Mouse (Mus musculus) myocyte (in vitro differentiated cells): ENCODE data around the gene Kcnk15. TPM values are rescaled to one million over a fixed set of nuclear protein-coding genes. Genes with fewer than 3 reads are reported as not detected.

Source experiments
- H3K27me3 ChIP-seq: one replicate; pipeline ENCODE4 v1.6.1; 2011; ENCODE audit not compliant: control insufficient read depth, insufficient read depth, insufficient read length
- H3K36me3 ChIP-seq: one replicate; pipeline ENCODE4 v1.6.1; 2011; ENCODE audit not compliant: control insufficient read depth, insufficient read depth
- H3K4me2 ChIP-seq: one replicate; pipeline ENCODE4 v1.6.1; 2011; ENCODE audit warnings: low read depth, control low read depth
- H3K4me3 ChIP-seq: one replicate; pipeline ENCODE4 v1.5.1; 2011; ENCODE audit warnings: mild to moderate bottlenecking, control low read depth, moderate library complexity
- H3K79me2 ChIP-seq: one replicate; pipeline ENCODE4 v1.6.1; 2011; ENCODE audit not compliant: control insufficient read depth, insufficient read depth
- H3ac ChIP-seq: one replicate; pipeline ENCODE4 v1.6.1; 2011; ENCODE audit not compliant: control insufficient read depth, insufficient read length
- CEBPB ChIP-seq: IDR thresholded peaks from 2 replicates; pipeline ENCODE4 v1.6.1; 2011; ENCODE audit warnings: mild to moderate bottlenecking, moderate library complexity; ENCODE audit not compliant: poor library complexity, insufficient read depth, severe bottlenecking
- E2F4 ChIP-seq: IDR thresholded peaks from one replicate; pipeline ENCODE4 v1.6.1; 2011; ENCODE audit warnings: mild to moderate bottlenecking, control low read depth, moderate library complexity; ENCODE audit not compliant: insufficient read depth
- MAX ChIP-seq: IDR thresholded peaks from one replicate; pipeline ENCODE4 v1.6.1; 2011; ENCODE audit warnings: low read depth, mild to moderate bottlenecking, control low read depth
- MYOD1 ChIP-seq, 3 experiments: IDR thresholded peaks; one replicate each; pipeline ENCODE4 v1.6.1; 2011; ENCODE audit warnings: control low read depth in 2 of 3, low read depth in 2 of 3, mild to moderate bottlenecking in 2 of 3, moderate library complexity in 1 of 3; ENCODE audit not compliant: insufficient read length in 2 of 3, control insufficient read depth in 1 of 3
- MYOG ChIP-seq, 3 experiments: IDR thresholded peaks; one replicate each; pipeline ENCODE4 v1.6.1; 2011; ENCODE audit warnings: control low read depth in 2 of 3, low read depth in 2 of 3, mild to moderate bottlenecking in 2 of 3; ENCODE audit not compliant: insufficient read length in 2 of 3, control insufficient read depth in 1 of 3, insufficient read depth in 1 of 3
- POLR2A ChIP-seq: IDR thresholded peaks from one replicate; pipeline ENCODE4 v1.6.1; 2011; ENCODE audit warnings: low read depth, mild to moderate bottlenecking, control low read depth, moderate library complexity; ENCODE audit not compliant: insufficient read length
- POLR2AphosphoS2 ChIP-seq: IDR thresholded peaks from one replicate; pipeline ENCODE4 v1.6.1; 2011; ENCODE audit warnings: low read depth, control low read depth; ENCODE audit not compliant: insufficient read length
- REST ChIP-seq: IDR thresholded peaks from one replicate; pipeline ENCODE4 v1.6.1; 2011; ENCODE audit warnings: mild to moderate bottlenecking, control low read depth, moderate library complexity; ENCODE audit not compliant: insufficient read depth, insufficient read length
- SRF ChIP-seq: IDR thresholded peaks from one replicate; pipeline ENCODE4 v1.6.1; 2011; ENCODE audit warnings: low read depth; ENCODE audit not compliant: control insufficient read depth, insufficient read length
- TCF12 ChIP-seq: IDR thresholded peaks from one replicate; pipeline ENCODE4 v1.6.1; 2011; ENCODE audit warnings: mild to moderate bottlenecking, control low read depth; ENCODE audit not compliant: poor library complexity, insufficient read depth, severe bottlenecking
- TCF3 ChIP-seq: IDR thresholded peaks from one replicate; pipeline ENCODE4 v1.6.1; 2011; ENCODE audit warnings: low read depth, control low read depth; ENCODE audit not compliant: insufficient read length
- USF1 ChIP-seq: IDR thresholded peaks from one replicate; pipeline ENCODE4 v1.6.1; 2011; ENCODE audit warnings: low read depth, mild to moderate bottlenecking, control low read depth, moderate library complexity
- polyA plus RNA-seq: library from polyadenylated mRNA; unstranded; fragments of >200 nt; fragmentation: generic; extraction: Trizol; gene quantifications from one replicate; pipeline ENCODE4 v1.2.1, GENCODE M21; 2012; ENCODE audit warnings: missing spikeins

Kcnk15 gene
- polyA plus RNA-seq, 1 experiment, result not detected

DNA sequence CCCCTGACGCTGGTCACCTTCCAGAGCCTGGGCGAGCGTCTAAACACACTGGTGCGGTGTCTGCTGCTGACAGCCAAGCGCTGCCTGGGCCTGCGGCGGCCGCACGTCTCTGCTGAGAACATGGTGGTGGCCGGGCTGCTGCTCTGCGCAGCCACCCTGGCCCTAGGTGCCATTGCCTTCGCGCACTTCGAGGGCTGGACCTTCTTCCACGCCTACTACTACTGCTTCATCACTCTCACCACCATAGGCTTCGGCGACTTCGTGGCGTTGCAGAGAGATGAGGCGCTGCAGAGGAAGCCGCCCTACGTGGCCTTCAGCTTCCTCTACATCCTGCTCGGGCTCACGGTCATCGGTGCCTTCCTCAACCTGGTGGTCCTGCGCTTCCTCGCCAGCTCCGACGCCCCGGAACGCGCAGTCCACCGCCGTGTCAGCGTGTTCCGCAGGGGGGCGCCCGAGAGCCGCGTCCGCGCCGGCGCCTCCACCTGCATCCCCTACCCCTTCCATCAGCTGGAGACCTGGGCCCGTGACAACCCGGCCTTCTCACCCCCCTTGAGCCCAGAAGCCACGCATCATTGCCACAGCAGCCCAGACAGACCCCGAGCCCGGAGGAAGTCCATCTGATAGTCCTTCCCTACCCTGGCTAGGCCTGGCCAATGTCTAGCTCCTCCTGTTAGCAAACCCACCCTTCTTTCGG, 5.0 kb downstream of the Kcnk15 start:
- Histone ChIP-seq H3K4me2 (no peak overlapping the region), H3ac (no peak overlapping the region), H3K27me3 (peaks cover 87% of the 10 kb centered on the region), H3K4me3 (no peak overlapping the region), H3K36me3 (no peaks in the 10 kb centered on the region), H3K79me2 (no peaks in the 10 kb centered on the region)
- TF ChIP-seq TCF12, result no peak
- TF ChIP-seq USF1, result no peak
- no peak for TF ChIP-seq REST
- TF ChIP-seq POLR2AphosphoS2, result no peak
- TF ChIP-seq POLR2A, result no peak
- no peak for TF ChIP-seq MAX
- no peak for TF ChIP-seq CEBPB
- no peak for TF ChIP-seq SRF
- no peak for TF ChIP-seq MYOD1 (IDR thresholded peaks at IDR 0.05; ENCODE audit: control insufficient read depth in 1 of 3, insufficient read length in 2 of 3, low read depth in 2 of 3)
- TF ChIP-seq E2F4, result no peak
- TF ChIP-seq TCF3, result no peak
- no peak for TF ChIP-seq MYOG (IDR thresholded peaks at IDR 0.05; ENCODE audit: control insufficient read depth in 1 of 3, insufficient read depth in 1 of 3, insufficient read length in 2 of 3, low read depth in 2 of 3)

DNA sequence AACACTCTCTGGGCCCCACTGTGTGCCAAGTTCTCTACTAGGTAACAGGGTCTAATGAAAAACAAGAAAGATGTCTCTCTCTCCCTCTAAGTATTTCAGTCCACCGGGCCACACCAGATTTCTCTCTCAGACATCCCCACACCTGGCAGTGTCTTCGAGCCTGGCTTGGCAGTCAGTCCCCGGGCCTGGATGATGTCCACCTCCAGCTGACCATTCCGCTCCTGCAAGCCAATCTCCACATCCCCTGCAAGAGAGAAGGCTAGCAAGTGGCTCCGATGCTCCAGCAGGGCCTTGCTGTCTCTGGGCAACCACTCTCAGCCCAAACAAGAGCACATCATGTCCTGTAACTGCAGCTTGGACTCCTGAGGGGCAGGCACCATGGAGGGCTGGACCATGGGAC, 11.9 kb downstream of the Kcnk15 start:
- H3K4me3 ChIP-seq, result no peak overlapping the region
- no peaks in the 10 kb centered on the region for H3K36me3 ChIP-seq
- TF ChIP-seq POLR2AphosphoS2 (no peak), SRF (no peak), POLR2A (no peak), TCF3 (no peak), USF1 (no peak), MYOD1 (IDR thresholded peaks at IDR 0.05; ENCODE audit: control insufficient read depth in 1 of 3, insufficient read length in 2 of 3, low read depth in 2 of 3) (no peak), E2F4 (no peak), TCF12 (no peak), MYOG (IDR thresholded peaks at IDR 0.05; ENCODE audit: control insufficient read depth in 1 of 3, insufficient read depth in 1 of 3, insufficient read length in 2 of 3, low read depth in 2 of 3) (no peak), REST (no peak), CEBPB (no peak), MAX (no peak)
- H3K79me2 ChIP-seq, result no peaks in the 10 kb centered on the region
- peaks cover 85% of the 10 kb centered on the region for H3K27me3 ChIP-seq
- no peak overlapping the region for H3K4me2 ChIP-seq
- H3ac ChIP-seq, result no peak overlapping the region

DNA sequence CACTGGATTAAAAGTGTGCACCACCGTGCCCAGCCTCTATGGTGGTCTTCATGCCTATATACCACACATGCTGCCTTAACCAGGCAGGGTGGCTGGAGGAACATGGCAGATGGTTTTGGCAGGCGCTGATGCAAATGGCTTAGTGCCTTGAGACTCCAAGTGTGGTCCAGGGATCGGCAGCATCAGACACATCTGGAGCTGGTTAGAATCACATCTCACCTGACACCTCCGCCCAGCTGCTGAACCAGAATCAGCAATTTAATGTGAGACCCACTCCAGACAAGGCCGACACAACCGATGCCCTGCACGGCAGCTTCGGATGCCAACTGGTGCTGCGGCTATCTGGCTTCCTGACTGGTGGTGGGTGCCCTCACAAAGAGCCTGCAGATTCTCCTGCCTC, 12.6 kb downstream of the Kcnk15 start:
- TF ChIP-seq SRF (no peak), E2F4 (no peak), TCF12 (no peak)
- Histone ChIP-seq H3ac (no peak overlapping the region), H3K27me3 (peaks cover 85% of the 10 kb centered on the region), H3K4me2 (no peak overlapping the region), H3K36me3 (no peaks in the 10 kb centered on the region), H3K4me3 (no peak overlapping the region), H3K79me2 (no peaks in the 10 kb centered on the region)

DNA sequence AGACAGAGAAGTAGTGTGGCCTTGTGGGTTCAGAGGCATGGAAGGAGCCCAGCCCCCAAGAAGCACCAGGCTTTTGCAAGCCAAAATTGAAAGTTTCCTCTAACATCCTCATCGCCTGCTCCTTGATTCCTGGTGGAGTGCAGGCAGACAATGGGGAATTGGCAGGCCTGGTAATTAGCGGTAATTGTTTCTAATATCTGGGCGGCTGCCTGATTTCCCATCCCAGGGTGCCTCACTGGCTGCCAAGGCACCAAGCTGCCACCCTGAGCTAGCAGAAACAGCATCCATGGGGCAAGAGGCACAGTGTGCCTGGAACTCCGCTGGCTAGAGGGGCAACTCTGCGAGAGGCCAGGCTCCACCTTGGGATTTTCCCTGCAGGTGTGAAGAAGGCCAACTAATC, 16.3 kb downstream of the Kcnk15 start:
- Histone ChIP-seq H3K27me3 (peaks cover 74% of the 10 kb centered on the region), H3ac (no peak overlapping the region), H3K79me2 (no peaks in the 10 kb centered on the region), H3K36me3 (no peaks in the 10 kb centered on the region), H3K4me3 (no peak overlapping the region), H3K4me2 (no peak overlapping the region)
- no peak for TF ChIP-seq SRF

DNA sequence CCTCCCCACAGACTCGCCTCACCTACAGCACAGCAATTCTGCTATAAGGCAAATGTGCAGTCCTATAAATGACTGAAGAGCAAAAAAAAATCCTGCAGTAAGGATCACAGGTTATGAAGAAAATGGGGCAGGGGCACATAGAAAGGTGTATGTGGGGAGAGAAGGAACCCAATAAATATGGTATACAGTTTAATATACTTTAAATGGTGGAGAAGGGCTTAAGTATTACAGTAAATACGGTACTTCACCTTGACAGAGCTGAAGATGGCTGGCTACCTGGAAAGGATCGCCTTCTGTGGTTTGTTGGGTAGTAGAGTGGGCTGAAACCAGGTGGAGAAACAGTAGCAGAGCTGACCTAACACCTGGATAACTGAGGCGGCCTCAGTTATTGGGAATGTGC, 17.8 kb downstream of the Kcnk15 start:
- TF ChIP-seq E2F4 (no peak), MYOD1 (IDR thresholded peaks at IDR 0.05; ENCODE audit: control insufficient read depth in 1 of 3, insufficient read length in 2 of 3, low read depth in 2 of 3) (no peak), CEBPB (no peak), MAX (no peak), TCF12 (no peak), USF1 (no peak), REST (no peak), TCF3 (no peak), POLR2A (no peak), MYOG (IDR thresholded peaks at IDR 0.05; ENCODE audit: control insufficient read depth in 1 of 3, insufficient read depth in 1 of 3, insufficient read length in 2 of 3, low read depth in 2 of 3) (no peak), POLR2AphosphoS2 (no peak), SRF (no peak)
- Histone ChIP-seq H3K36me3 (no peaks in the 10 kb centered on the region), H3K4me3 (no peak overlapping the region), H3ac (no peak overlapping the region), H3K4me2 (no peak overlapping the region), H3K27me3 (peaks cover 67% of the 10 kb centered on the region), H3K79me2 (no peaks in the 10 kb centered on the region)
